Mouse (Mus musculus) fat pad, adult 2 months (tissue): Measurements from ENCODE around the gene Myo1c.

Experiments used
- DNase-seq: peaks from one replicate; pipeline ENCODE4 v3.0.0-alpha.2; 2011; ENCODE audit warnings: low read depth, low spot score; ENCODE audit errors: extremely low read depth

Gene Myo1c

GRCm38 (mm10) chr11:75647681-75648211 lies 2.6 kb upstream of the Myo1c start:
- DNase-seq: no peak

- no peak for DNase-seq
Observed at GRCm38 (mm10) chr11:75649155-75649561, 1.1 kb upstream of the Myo1c start.

- no peak for DNase-seq
Observed at GRCm38 (mm10) chr11:75650958-75651425, 688 bp downstream of the Myo1c start.

GRCm38 (mm10) chr11:75651426-75652221 lies 1.3 kb downstream of the Myo1c start:
- DNase-seq: no peak

- no peak for DNase-seq
Observed at GRCm38 (mm10) chr11:75652222-75652941, 2.1 kb downstream of the Myo1c start.

- DNase-seq: no peak
Observed at GRCm38 (mm10) chr11:75652942-75653684, 2.8 kb downstream of the Myo1c start.

GRCm38 (mm10) chr11:75653781-75654470 lies 3.6 kb downstream of the Myo1c start:
- DNase-seq: no peak

- DNase-seq: no peak
Observed at GRCm38 (mm10) chr11:75654471-75655390, 4.4 kb downstream of the Myo1c start.

- DNase-seq: no peak
Observed at GRCm38 (mm10) chr11:75655621-75656545, 5.6 kb downstream of the Myo1c start.

- DNase-seq: no peak
Observed at GRCm38 (mm10) chr11:75656621-75657590, 6.6 kb downstream of the Myo1c start.

GRCm38 (mm10) chr11:75657841-75658240 lies 7.5 kb downstream of the Myo1c start:
- no peak for DNase-seq

- DNase-seq: no peak
Observed at GRCm38 (mm10) chr11:75658311-75658710, 8.0 kb downstream of the Myo1c start.

GRCm38 (mm10) chr11:75658996-75659750 lies 8.9 kb downstream of the Myo1c start:
- DNase-seq: peak; percentile 56

GRCm38 (mm10) chr11:75660081-75660590 lies 9.8 kb downstream of the Myo1c start:
- no peak for DNase-seq

- no peak for DNase-seq
Observed at GRCm38 (mm10) chr11:75660941-75661800, 10.9 kb downstream of the Myo1c start.
